ENCODE assay signal across 12 mouse cellular contexts in the genomic region with DNA sequence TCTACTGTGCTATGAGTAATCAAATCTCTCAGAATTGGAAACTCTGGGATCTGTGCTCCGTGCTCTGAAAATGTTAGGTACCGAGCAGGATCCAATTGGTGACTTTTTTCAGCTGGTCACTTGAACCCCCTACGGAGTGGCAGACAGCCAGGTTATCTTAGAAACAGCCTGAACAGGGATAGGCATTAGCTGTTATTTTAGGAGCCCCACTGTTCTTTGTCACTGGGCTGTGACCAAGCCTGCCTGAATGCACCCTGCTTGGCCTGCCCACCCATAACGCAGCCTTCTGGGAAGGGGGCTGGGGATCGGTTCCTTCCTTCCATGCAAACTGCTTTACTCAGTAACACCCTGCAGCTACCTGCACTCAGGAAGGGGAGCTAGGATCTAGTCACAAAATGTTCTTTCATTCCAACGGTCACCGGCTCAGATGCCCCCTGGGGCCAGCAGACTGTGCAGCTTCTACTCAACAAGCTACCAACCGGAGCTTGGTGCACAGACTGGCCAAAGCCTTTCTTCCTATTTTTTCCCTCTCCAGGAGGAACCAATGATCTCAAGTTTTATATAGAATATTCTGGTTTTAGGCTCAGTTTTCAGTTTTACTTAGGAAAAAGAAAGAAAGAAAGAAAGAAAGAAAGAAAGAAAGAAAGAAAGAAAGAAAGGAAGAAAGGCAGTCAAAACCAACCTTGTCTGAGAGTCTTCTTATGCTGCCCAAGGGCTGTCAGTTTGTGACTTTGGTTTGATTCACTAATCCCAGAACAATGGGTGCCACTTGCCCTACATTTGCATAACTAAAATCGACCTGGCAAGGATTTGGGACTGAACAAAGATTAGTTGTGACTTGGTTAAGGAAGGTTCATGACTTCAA. TPM values are rescaled to one million over a fixed set of nuclear protein-coding genes. Genes with fewer than 3 reads are reported as not detected.
DNase-seq lines count a peak whose midpoint lies in the region; ATAC-seq and TF ChIP-seq lines count a peak whose summit lies in the region.
"Had no signal": no experiment of that assay in that cellular context is flagged by ENCODE, and none has a peak within 500 bp of the region (broad histone marks: within the 10 kb centered on the region; RNA-seq: fewer than 3 reads in every experiment).

No protein-coding gene starts in this region.

- H3K9ac ChIP-seq in midbrain, embryonic 13.5 days (replicated peaks) = no peak overlapping the region
- H3K9ac ChIP-seq in midbrain, postnatal 0 days (replicated peaks; ENCODE audit: low read length, poor library complexity, severe bottlenecking) = no peak overlapping the region
- no peak overlapping the region for H3K9ac ChIP-seq in hindbrain, embryonic 13.5 days
- H3K9ac ChIP-seq: liver, embryonic 12.5 days; neural tube, embryonic 12.5 days had no signal

- no peaks in the 10 kb centered on the region; the same call in 1 of the 2 replicates for H3K27me3 ChIP-seq in heart, embryonic 10.5 days (ENCODE audit: insufficient read depth, poor library complexity, severe bottlenecking)
- peaks cover 18% of the 10 kb centered on the region; the same call in 1 of the 2 replicates for H3K27me3 ChIP-seq in midbrain, embryonic 10.5 days (ENCODE audit: low read depth, poor library complexity, severe bottlenecking)
- peaks cover 4% of the 10 kb centered on the region; the same call in 1 of the 2 replicates for H3K27me3 ChIP-seq in midbrain, embryonic 13.5 days
- H3K27me3 ChIP-seq in midbrain, postnatal 0 days (ENCODE audit: insufficient read depth, low read length) = no peaks in the 10 kb centered on the region
- 0 out of 2 replicates have a peak, but pooled peaks cover 7% of the 10 kb centered on the region for H3K27me3 ChIP-seq in hindbrain, embryonic 13.5 days
- H3K27me3 ChIP-seq: liver, embryonic 12.5 days; neural tube, embryonic 12.5 days had no signal

- no peak for DNase-seq in heart, embryonic 10.5 days (ENCODE audit: low spot score)
- no peak for DNase-seq in heart, postnatal 4 days
- DNase-seq in midbrain, embryonic 10.5 days (ENCODE audit: low spot score) = peak; percentile 43
- DNase-seq in cerebellum, postnatal 10 days = peak; percentile 54 to 67
- peak; percentile 57 for DNase-seq in midbrain, postnatal 0 days (ENCODE audit: low spot score)
- DNase-seq in right cerebral cortex, postnatal 10 days (ENCODE audit: low spot score in 2 of 2) = no peak
- DNase-seq: adrenal gland, postnatal 14 days had no signal

- peaks cover 18% of the 10 kb centered on the region for H3K4me1 ChIP-seq in heart, embryonic 10.5 days
- H3K4me1 ChIP-seq in midbrain, embryonic 10.5 days = peaks cover 42% of the 10 kb centered on the region
- peaks cover 30% of the 10 kb centered on the region for H3K4me1 ChIP-seq in midbrain, embryonic 13.5 days (replicated peaks)
- H3K4me1 ChIP-seq in midbrain, postnatal 0 days (ENCODE audit: insufficient read depth, low read length) = no peaks in the 10 kb centered on the region
- H3K4me1 ChIP-seq in hindbrain, embryonic 13.5 days (replicated peaks) = peaks cover 23% of the 10 kb centered on the region

- 0 out of 2 replicates have a peak overlapping the region, but pooled peaks have one; percentile 22 for H3K4me3 ChIP-seq in heart, embryonic 10.5 days
- peak overlapping the region; percentile 35 for H3K4me3 ChIP-seq in midbrain, embryonic 10.5 days
- H3K4me3 ChIP-seq in midbrain, embryonic 13.5 days (replicated peaks) = no peak overlapping the region
- H3K4me3 ChIP-seq in midbrain, postnatal 0 days (ENCODE audit: low read depth, low read length) = no peak overlapping the region
- H3K4me3 ChIP-seq in hindbrain, embryonic 13.5 days = no peak overlapping the region
- H3K4me3 ChIP-seq: left cerebral cortex, adult 2 months; liver, embryonic 12.5 days; neural tube, embryonic 12.5 days had no signal

- H3K36me3 ChIP-seq in heart, embryonic 10.5 days = no peaks in the 10 kb centered on the region
- no peaks in the 10 kb centered on the region for H3K36me3 ChIP-seq in midbrain, embryonic 10.5 days
- no peaks in the 10 kb centered on the region for H3K36me3 ChIP-seq in midbrain, embryonic 13.5 days
- H3K36me3 ChIP-seq in midbrain, postnatal 0 days (ENCODE audit: insufficient read depth, low read length) = no peaks in the 10 kb centered on the region
- no peaks in the 10 kb centered on the region for H3K36me3 ChIP-seq in hindbrain, embryonic 13.5 days
- H3K36me3 ChIP-seq: liver, embryonic 12.5 days; neural tube, embryonic 12.5 days had no signal

- WGBS in heart, embryonic 10.5 days = 21% methylated on average over 9 of the region's 9 CpGs
- 8% methylated on average over 9 of the region's 9 CpGs for WGBS in midbrain, embryonic 10.5 days
- 5% methylated on average over 9 of the region's 9 CpGs for WGBS in midbrain, embryonic 13.5 days
- WGBS in midbrain, postnatal 0 days = 13% methylated on average over 9 of the region's 9 CpGs
- whole genome bisulfite sequencing in hindbrain, embryonic 13.5 days = 21% methylated on average over 9 of the region's 9 CpGs

- no peak for ATAC-seq in midbrain, embryonic 13.5 days
- ATAC-seq in midbrain, postnatal 0 days (ENCODE audit: low FRiP score) = no peak
- ATAC-seq in hindbrain, embryonic 13.5 days (ENCODE audit: low FRiP score) = no peak
- ATAC-seq: liver, embryonic 12.5 days had no signal

- H3K27ac ChIP-seq in heart, embryonic 10.5 days = no peak overlapping the region
- H3K27ac ChIP-seq in midbrain, embryonic 10.5 days (replicated peaks) = peak overlapping the region; percentile 74
- no peak overlapping the region for H3K27ac ChIP-seq in midbrain, embryonic 13.5 days
- H3K27ac ChIP-seq in midbrain, postnatal 0 days (ENCODE audit: low read depth, low read length) = no peak overlapping the region
- no peak overlapping the region for H3K27ac ChIP-seq in hindbrain, embryonic 13.5 days
- H3K27ac ChIP-seq: left cerebral cortex, adult 2 months; liver, embryonic 12.5 days; neural tube, embryonic 12.5 days had no signal

- no peak for TF ChIP-seq CTCF in midbrain, postnatal 0 days (IDR thresholded peaks at IDR 0.05)

- no peaks in the 10 kb centered on the region for H3K9me3 ChIP-seq in heart, embryonic 10.5 days
- no peaks in the 10 kb centered on the region; the same call in 1 of the 2 replicates for H3K9me3 ChIP-seq in midbrain, embryonic 10.5 days (replicated peaks)
- peaks cover 3% of the 10 kb centered on the region; the same call in 1 of the 2 replicates for H3K9me3 ChIP-seq in midbrain, embryonic 13.5 days
- no peaks in the 10 kb centered on the region for H3K9me3 ChIP-seq in midbrain, postnatal 0 days (ENCODE audit: low read length)
- no peaks in the 10 kb centered on the region for H3K9me3 ChIP-seq in hindbrain, embryonic 13.5 days

- H3K4me2 ChIP-seq in midbrain, embryonic 13.5 days (replicated peaks) = no peak overlapping the region
- H3K4me2 ChIP-seq in midbrain, postnatal 0 days (ENCODE audit: low read depth, low read length, poor library complexity, severe bottlenecking) = no peak overlapping the region
- no peak overlapping the region for H3K4me2 ChIP-seq in hindbrain, embryonic 13.5 days
- H3K4me2 ChIP-seq: liver, embryonic 12.5 days; neural tube, embryonic 12.5 days had no signal

RNA-seq across cellular contexts. Expression of a gene that starts 6.6 kb away (rescaled TPM):
- 4.4 and 6.7 TPM in 2 replicates for polyA plus RNA-seq in heart, embryonic 10.5 days (2016; fragmentation: Nextera tagmentation; extraction: Ambion mirVana)
- total RNA-seq in heart, postnatal 4 days (2021) = 10 to 100 TPM; 27.9 to 28.2 TPM
- 5.9 and 6.8 TPM in 2 replicates for polyA plus RNA-seq in midbrain, embryonic 10.5 days (2016; fragmentation: Nextera tagmentation; extraction: Ambion mirVana)
- 4.9 and 5.5 TPM in 2 replicates for polyA plus RNA-seq in midbrain, embryonic 13.5 days (2015; fragmentation: Nextera tagmentation; extraction: Ambion mirVana)
- 12.9 and 17.0 TPM in 2 replicates for total RNA-seq in midbrain, postnatal 0 days (2014; rRNA removed)
- 5.7 and 6.2 TPM in 2 replicates for polyA plus RNA-seq in midbrain, postnatal 0 days (2015; fragmentation: Nextera tagmentation; extraction: Ambion mirVana)
- polyA plus RNA-seq in hindbrain, embryonic 13.5 days (2015; fragmentation: Nextera tagmentation; extraction: Ambion mirVana) = 6.0 and 6.1 TPM in 2 replicates

Comparison
In these comparisons a context has a peak if more than half of its experiments do, and no peak if none do; other contexts are left out.
1. H3K4me3 ChIP-seq: peak in heart, embryonic 10.5 days (single experiment) and midbrain, embryonic 10.5 days (single experiment); none in midbrain, embryonic 13.5 days (single experiment), midbrain, postnatal 0 days (single experiment) and hindbrain, embryonic 13.5 days (single experiment).
2. DNase-seq: peak in midbrain, embryonic 10.5 days (single experiment), cerebellum, postnatal 10 days (2 of 2) and midbrain, postnatal 0 days (single experiment); none in heart, embryonic 10.5 days (single experiment), heart, postnatal 4 days (single experiment) and right cerebral cortex, postnatal 10 days (0 of 2).